Mouse (Mus musculus): Measurements from ENCODE around the gene Atp13a3. TPM values are rescaled to one million over a fixed set of nuclear protein-coding genes. Genes with fewer than 3 reads are reported as not detected.

The Atp13a3 gene
- polyA plus RNA-seq, 1 experiment from 2014 or later = 22.0 TPM

GRCm38 (mm10) chr16:30403528-30403927 is 2.2 kb downstream of the Atp13a3 start:
- no peaks in the 10 kb centered on the region for H3K36me3 ChIP-seq (ENCODE audit: control insufficient read depth, insufficient read depth)
- peaks cover 11% of the 10 kb centered on the region for H3K4me1 ChIP-seq (replicated peaks; ENCODE audit: control insufficient read depth, insufficient read depth, low read length)
- H3K4me2 ChIP-seq (replicated peaks; ENCODE audit: low read depth) = no peak overlapping the region
- no peak for TF ChIP-seq CTCF (IDR thresholded peaks at IDR 0.05; ENCODE audit: low read depth)
- 85% methylated on average over 3 of the region's 3 CpGs for WGBS
- no peaks in the 10 kb centered on the region for H3K27me3 ChIP-seq (replicated peaks; ENCODE audit: control insufficient read depth, insufficient read depth, low read length)
- H3K9ac ChIP-seq (ENCODE audit: low read depth, low read length) = no peak overlapping the region
- ATAC-seq = no peak
- no peaks in the 10 kb centered on the region for H3K9me3 ChIP-seq (ENCODE audit: control insufficient read depth)
- peak overlapping the region; percentile 21; the same call in 1 of the 2 replicates for H3K27ac ChIP-seq (ENCODE audit: low read depth, low read length)
- H3K4me3 ChIP-seq (ENCODE audit: low read depth, low read length) = no peak overlapping the region

DNA sequence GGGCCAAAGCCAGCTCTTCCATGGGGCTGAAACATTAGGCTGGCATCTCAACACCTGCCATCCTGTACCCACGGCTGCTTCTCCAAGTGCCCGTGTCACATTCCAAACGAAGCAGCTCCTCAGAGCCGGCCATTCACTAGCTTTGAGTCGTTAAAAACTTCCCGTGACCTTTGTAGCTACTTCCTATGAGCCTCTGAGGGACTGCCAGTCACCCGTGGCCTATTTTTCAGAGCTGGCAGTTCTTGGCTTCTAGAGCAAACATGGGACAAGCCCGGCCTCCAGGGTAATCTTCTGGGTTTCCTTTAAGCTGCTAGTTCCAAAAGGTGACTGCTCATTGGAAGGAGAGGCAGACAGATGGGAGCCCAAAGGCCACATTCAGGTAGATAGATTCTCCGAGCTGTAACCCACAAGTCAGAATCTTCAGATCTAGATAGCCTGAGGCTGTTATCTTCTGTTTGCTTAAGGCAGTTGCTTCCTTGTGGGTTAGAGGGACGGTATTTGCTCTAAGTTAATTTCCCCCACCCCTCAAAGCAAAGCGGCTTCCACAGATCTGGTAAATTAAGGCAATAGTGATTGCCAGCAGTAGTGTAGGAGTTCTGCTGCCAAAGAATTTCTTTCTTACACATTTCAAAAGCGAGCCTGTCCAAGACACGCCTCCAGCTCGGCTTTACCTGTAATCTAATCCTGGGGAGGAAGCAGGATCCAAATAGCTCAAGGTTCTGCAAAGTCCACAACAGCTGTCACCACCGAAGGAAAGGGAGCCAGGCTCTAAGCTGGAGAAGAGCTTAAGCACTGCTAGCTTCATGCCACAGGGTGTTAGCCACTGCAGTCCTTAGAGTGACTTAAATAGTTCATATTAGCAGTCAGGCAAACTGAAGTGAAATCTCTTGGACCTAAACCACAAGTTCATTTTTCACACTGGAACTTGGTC is 8.4 kb downstream of the Atp13a3 start:
- no peak overlapping the region for H3K9ac ChIP-seq (ENCODE audit: low read depth, low read length)
- no peaks in the 10 kb centered on the region for H3K36me3 ChIP-seq (ENCODE audit: control insufficient read depth, insufficient read depth)
- peaks cover 10% of the 10 kb centered on the region for H3K4me1 ChIP-seq (replicated peaks; ENCODE audit: control insufficient read depth, insufficient read depth, low read length)
- H3K27ac ChIP-seq (ENCODE audit: low read depth, low read length) = peak overlapping the region; percentile 86
- no peaks in the 10 kb centered on the region for H3K9me3 ChIP-seq (ENCODE audit: control insufficient read depth)
- peak; percentile 74 for ATAC-seq
- 22% methylated on average over 15 of the region's 15 CpGs for WGBS
- TF ChIP-seq CTCF (IDR thresholded peaks at IDR 0.05; ENCODE audit: low read depth) = no peak
- H3K27me3 ChIP-seq (replicated peaks; ENCODE audit: control insufficient read depth, insufficient read depth, low read length) = no peaks in the 10 kb centered on the region
- H3K4me2 ChIP-seq (replicated peaks; ENCODE audit: low read depth) = peak overlapping the region; percentile 33
- no peak overlapping the region for H3K4me3 ChIP-seq (ENCODE audit: low read depth, low read length)

GRCm38 (mm10) chr16:30395136-30395535 is 10.6 kb downstream of the Atp13a3 start:
- 83% methylated on average over 2 of the region's 2 CpGs for WGBS
- TF ChIP-seq CTCF (IDR thresholded peaks at IDR 0.05; ENCODE audit: low read depth) = no peak
- Histone ChIP-seq H3K36me3 (ENCODE audit: control insufficient read depth, insufficient read depth) (no peaks in the 10 kb centered on the region), H3K4me2 (replicated peaks; ENCODE audit: low read depth) (no peak overlapping the region), H3K27ac (ENCODE audit: low read depth, low read length) (no peak overlapping the region), H3K4me3 (ENCODE audit: low read depth, low read length) (no peak overlapping the region), H3K4me1 (replicated peaks; ENCODE audit: control insufficient read depth, insufficient read depth, low read length) (peaks cover 14% of the 10 kb centered on the region), H3K9ac (ENCODE audit: low read depth, low read length) (no peak overlapping the region), H3K27me3 (replicated peaks; ENCODE audit: control insufficient read depth, insufficient read depth, low read length) (no peaks in the 10 kb centered on the region), H3K9me3 (ENCODE audit: control insufficient read depth) (no peaks in the 10 kb centered on the region)
- no peak for ATAC-seq

GRCm38 (mm10) chr16:30390650-30391340 is 15.0 kb downstream of the Atp13a3 start:
- ATAC-seq = no peak
- H3K27ac ChIP-seq (ENCODE audit: low read depth, low read length) = no peak overlapping the region
- TF ChIP-seq CTCF (IDR thresholded peaks at IDR 0.05; ENCODE audit: low read depth) = no peak
- peaks cover 13% of the 10 kb centered on the region; the same call in 1 of the 2 replicates for H3K4me1 ChIP-seq (replicated peaks; ENCODE audit: control insufficient read depth, insufficient read depth, low read length)
- H3K9me3 ChIP-seq (ENCODE audit: control insufficient read depth) = no peaks in the 10 kb centered on the region
- H3K4me3 ChIP-seq (ENCODE audit: low read depth, low read length) = no peak overlapping the region
- WGBS = 62% methylated on average over 5 of the region's 5 CpGs
- H3K36me3 ChIP-seq (ENCODE audit: control insufficient read depth, insufficient read depth) = no peaks in the 10 kb centered on the region
- no peak overlapping the region for H3K4me2 ChIP-seq (replicated peaks; ENCODE audit: low read depth)
- H3K9ac ChIP-seq (ENCODE audit: low read depth, low read length) = no peak overlapping the region
- H3K27me3 ChIP-seq (replicated peaks; ENCODE audit: control insufficient read depth, insufficient read depth, low read length) = no peaks in the 10 kb centered on the region

GRCm38 (mm10) chr16:30389831-30390649 is 15.7 kb downstream of the Atp13a3 start:
- Histone ChIP-seq H3K4me3 (ENCODE audit: low read depth, low read length) (no peak overlapping the region), H3K4me2 (replicated peaks; ENCODE audit: low read depth) (peak overlapping the region; percentile 87; the same call in 1 of the 2 replicates), H3K4me1 (replicated peaks; ENCODE audit: control insufficient read depth, insufficient read depth, low read length) (peaks cover 13% of the 10 kb centered on the region; the same call in 1 of the 2 replicates), H3K9ac (ENCODE audit: low read depth, low read length) (peak overlapping the region; percentile 98; the same call in 1 of the 2 replicates), H3K27me3 (replicated peaks; ENCODE audit: control insufficient read depth, insufficient read depth, low read length) (no peaks in the 10 kb centered on the region), H3K36me3 (ENCODE audit: control insufficient read depth, insufficient read depth) (peaks cover under 1% of the 10 kb centered on the region; the same call in 1 of the 2 replicates), H3K9me3 (ENCODE audit: control insufficient read depth) (no peaks in the 10 kb centered on the region), H3K27ac (ENCODE audit: low read depth, low read length) (peak overlapping the region; percentile 95; the same call in 1 of the 2 replicates)
- ATAC-seq = no peak
- TF ChIP-seq CTCF (IDR thresholded peaks at IDR 0.05; ENCODE audit: low read depth) = no peak
- WGBS = 53% methylated on average over 9 of the region's 9 CpGs
